Mouse (Mus musculus): Measurements from ENCODE around the gene Olfr355.

Gene Olfr355

GRCm38 (mm10) chr2:36928797-36929196, at the start of gene Olfr355:
Gene Olfr355, minus strand, starts transcription at chr2:36928897.
- DNase-seq, result no peak

- no peak for DNase-seq
Observed at GRCm38 (mm10) chr2:36936821-36937220, 8.1 kb upstream of the Olfr355 start, which contains the start of gene Olfr356. Gene Olfr356, plus strand, starts transcription at chr2:36937121.

- DNase-seq, result no peak
Observed at GRCm38 (mm10) chr2:36905380-36905779, 23.3 kb downstream of the Olfr355 start, which contains the start of gene Olfr354. Gene Olfr354, plus strand, starts transcription at chr2:36905680.

- DNase-seq, result no peak
Observed at GRCm38 (mm10) chr2:36897114-36897513, 31.6 kb downstream of the Olfr355 start.

DNA sequence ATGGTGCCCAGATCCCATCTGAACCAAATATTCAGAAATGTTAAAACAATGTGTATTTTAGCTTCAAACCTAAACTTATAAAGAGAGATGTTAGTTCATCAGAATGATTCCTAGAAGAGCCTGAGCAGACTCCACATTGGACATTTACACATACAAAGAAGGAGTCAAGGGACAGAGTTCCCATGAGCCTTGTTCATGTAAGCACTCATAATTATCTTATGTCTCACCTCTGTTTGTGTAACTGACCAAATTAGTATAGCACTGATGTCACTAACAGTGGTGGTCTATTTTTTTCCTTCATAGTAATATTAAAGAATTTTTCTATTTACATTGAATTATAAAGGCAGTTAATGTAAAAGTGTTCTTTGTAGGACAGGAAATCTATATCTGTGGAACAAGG, 35.9 kb downstream of the Olfr355 start, which contains the start of gene Olfr353:
Gene Olfr353, minus strand, starts transcription at position 101 of the 400 bp plus-strand sequence.
- DNase-seq, result no peak

All from cerebellum, postnatal 14 days (tissue).